Mouse (Mus musculus) lung, postnatal 14 days (tissue): Measurements from ENCODE around the gene Ifne.

Experiments
- DNase-seq: peaks from one replicate; pipeline ENCODE4 v3.0.0; 2021

Gene Ifne

DNA sequence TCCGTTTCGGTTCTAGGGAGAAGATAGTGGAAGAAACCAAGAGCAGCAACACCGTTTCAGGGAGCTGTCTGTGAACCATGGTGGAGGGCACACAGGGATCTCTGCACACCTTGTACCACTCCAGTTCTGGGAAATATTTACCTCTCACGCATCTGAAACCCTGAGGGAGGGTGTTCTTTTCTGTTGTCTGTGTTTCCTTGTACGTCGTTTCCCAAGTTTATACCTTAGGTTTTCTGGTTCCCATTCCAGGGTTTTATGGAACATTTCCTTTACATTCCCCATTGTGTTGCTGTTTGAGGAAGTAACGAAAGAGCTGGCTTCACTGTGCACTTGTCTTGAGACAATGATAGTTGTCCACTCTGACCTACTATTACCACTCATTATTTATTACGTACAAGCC lies at the start of gene Ifne:
Gene Ifne, minus strand, starts transcription at position 101 of the 400 bp plus-strand sequence.
- no peak for DNase-seq

- DNase-seq = no peak
Measured at GRCm38 (mm10) chr4:88928341-88929102, 48.5 kb upstream of the Ifne start.

GRCm38 (mm10) chr4:88927850-88928249 lies 47.8 kb upstream of the Ifne start:
- DNase-seq = no peak

GRCm38 (mm10) chr4:88926637-88927036 lies 46.6 kb upstream of the Ifne start:
- DNase-seq = peak; percentile 49

- DNase-seq = no peak
Measured at GRCm38 (mm10) chr4:88926082-88926481, 46.1 kb upstream of the Ifne start.

GRCm38 (mm10) chr4:88925456-88925855 lies 45.5 kb upstream of the Ifne start:
- no peak for DNase-seq

GRCm38 (mm10) chr4:88921280-88921679 lies 41.3 kb upstream of the Ifne start:
- DNase-seq = no peak

DNA sequence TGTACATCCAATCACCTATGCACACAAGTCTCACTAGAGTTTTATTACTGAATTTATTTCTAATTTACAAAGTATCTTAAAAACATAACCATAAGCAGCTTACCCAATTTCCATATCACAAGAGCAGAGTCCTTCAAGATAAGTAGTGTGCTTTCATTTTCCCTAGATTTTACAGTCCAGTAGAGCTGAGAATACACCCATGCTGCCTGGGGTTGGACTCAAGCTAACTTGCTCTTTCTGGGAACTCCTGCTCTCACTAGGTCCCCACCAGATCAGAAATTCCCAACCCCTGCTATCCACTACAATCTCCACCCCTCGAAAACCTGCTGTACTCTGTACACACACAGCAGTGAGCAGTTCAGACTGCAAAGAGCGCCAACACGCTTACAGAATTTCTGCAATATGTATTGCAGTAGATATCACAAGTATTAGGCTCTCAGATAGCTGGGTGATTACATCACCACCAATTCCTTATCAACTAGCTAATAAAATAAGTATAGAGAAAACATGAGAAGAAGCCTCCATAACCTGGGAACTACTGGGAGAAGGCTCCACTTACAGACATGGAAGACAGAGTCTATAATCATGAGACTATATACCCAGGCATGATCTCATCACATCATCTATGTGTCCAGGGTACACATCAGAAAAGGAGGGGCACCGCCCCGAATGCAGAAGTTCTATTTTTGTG lies 37.9 kb upstream of the Ifne start:
- DNase-seq = no peak

- DNase-seq = no peak
Measured at GRCm38 (mm10) chr4:88916306-88916705, 36.3 kb upstream of the Ifne start.

DNA sequence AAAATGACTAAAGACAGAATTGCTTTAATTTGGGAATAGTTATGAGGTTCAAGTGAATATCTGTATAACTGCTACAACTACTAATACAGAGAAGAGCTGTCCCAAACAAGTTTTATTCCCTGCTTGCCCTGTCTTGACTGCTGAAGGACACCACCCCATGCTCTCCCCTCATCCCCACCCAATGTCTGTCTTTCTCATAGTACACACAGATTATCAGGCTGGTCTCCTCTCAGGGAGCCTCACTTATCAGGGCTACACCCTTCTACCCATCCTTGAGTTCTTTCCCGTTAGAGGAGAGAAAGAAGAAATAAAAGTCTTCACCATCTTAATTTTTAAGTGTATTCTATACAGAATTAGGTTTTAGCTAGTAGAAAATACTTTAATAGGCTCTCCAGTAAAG lies 34.0 kb upstream of the Ifne start:
- DNase-seq = no peak

DNA sequence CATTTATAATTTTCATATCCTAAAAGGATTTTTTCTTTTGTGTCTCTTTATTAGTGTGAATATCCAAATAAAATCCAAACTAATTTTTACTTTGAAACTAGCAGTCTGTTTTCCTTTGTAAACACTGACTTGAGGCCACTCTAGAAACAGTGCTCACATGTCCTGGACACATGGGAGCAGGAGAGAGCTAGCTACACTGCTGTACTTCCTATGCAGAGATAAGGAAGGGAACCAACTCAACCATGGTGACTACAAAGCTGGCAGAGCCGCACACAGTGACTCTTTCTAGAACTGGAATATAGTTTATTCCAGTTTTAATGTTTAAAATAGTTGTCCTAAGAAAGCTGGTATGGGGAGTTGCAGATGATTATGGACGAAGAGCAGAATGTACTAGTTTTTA lies 32.9 kb upstream of the Ifne start:
- no peak for DNase-seq

DNA sequence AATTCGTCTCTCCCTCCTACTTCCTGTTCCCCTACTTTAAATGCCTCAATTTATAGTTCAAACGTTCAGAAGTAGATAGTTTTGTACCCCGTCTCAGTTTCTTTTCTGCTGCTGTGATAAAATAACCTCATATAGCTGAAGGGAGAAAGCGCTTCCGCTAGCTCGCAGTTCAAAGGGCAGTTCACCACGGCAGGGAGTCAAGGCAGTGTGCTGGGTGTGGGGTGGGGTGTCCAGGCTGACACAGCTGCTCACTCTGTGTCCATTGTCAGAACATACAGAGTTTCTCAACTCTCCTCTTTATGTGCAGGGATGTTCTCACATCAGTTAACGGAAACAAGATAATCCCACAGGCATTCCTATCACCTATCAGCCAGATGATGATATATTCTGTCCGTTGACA lies 32.2 kb upstream of the Ifne start:
- DNase-seq = no peak

DNA sequence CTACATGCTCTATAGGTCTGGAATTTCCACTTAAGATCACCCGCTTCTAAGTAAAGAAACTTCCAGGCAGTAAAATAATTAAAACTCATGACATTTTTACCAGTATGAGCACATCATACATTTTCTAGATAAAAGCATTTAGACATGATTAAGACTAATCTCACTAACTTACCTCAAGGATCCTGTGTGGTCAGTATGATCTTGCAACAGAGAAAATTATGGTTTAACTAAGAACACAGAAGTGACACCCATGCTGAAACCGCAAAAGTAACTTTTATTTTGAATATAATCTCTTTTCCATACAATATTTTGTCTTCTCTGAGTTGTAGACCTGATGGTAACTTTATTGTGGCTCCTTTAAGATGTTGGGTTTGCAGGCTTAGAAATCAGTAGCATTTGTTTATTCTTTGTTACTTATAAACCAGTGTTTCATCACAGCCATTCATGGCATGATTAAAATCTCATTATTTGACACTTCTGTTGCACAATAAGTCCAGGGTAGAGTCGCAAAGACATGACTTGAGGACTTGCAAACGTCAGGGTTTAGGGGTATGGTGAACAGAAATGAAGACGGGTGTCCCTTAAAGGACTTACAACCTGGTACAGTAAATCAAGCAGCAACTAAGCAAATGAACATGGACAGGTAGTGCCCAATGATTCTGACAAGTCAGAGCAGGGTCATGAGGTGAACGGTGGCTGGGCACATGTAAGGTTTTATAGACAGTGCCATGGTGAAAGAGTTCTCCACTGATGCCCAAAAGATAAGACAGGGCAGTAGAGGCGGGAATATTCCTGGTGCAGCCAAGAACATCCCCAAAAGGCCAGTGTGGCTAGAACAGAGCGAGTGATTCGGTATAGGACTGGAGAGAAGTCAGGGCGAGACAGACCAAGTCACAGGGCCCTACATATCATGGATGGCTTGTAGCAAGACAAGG lies 29.9 kb upstream of the Ifne start:
- no peak for DNase-seq

- no peak for DNase-seq
Measured at GRCm38 (mm10) chr4:88893201-88893754, 13.3 kb upstream of the Ifne start.

GRCm38 (mm10) chr4:88888236-88888635 lies 8.2 kb upstream of the Ifne start:
- no peak for DNase-seq

- DNase-seq = no peak
Measured at GRCm38 (mm10) chr4:88878772-88879171, 1.2 kb downstream of the Ifne start.

DNA sequence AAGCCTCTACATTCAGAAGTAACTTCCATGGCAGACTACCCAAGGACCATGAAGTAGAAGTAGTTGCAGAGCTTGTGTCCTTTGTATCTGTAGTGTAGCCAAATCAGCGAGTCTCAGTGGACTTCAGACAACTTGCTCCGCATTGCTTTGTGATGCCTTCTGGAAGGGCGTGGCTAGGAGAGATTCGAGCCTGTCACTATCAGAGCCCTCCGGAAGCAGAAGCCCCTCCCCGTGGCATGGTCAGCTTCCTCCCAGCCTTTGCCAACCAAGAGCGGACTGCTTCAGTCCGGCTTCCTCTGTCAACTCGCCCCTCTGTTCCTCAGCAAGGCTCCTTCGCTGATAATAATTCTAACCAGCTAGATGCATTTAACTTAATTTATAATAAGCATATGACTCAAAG lies 1.8 kb downstream of the Ifne start:
- no peak for DNase-seq

DNA sequence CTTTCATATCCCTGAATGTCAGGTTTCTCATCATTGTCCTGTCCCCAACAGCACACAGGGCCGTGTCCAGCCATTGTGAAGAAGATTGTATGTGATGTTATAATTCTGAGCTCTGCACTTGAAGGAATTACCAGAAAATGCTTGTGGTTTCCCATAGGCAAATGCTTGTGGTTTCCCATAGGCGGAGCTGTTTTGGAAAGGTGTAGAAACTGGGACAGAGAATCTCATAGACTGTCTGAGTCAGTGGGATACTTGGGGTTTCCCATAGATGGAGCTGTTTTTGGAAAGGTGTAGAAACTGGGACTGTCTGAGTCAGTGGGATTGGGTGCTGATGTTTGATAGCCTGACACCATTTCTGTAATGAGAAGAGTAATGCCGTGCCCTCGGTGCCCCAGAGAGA lies 3.5 kb downstream of the Ifne start:
- no peak for DNase-seq

DNA sequence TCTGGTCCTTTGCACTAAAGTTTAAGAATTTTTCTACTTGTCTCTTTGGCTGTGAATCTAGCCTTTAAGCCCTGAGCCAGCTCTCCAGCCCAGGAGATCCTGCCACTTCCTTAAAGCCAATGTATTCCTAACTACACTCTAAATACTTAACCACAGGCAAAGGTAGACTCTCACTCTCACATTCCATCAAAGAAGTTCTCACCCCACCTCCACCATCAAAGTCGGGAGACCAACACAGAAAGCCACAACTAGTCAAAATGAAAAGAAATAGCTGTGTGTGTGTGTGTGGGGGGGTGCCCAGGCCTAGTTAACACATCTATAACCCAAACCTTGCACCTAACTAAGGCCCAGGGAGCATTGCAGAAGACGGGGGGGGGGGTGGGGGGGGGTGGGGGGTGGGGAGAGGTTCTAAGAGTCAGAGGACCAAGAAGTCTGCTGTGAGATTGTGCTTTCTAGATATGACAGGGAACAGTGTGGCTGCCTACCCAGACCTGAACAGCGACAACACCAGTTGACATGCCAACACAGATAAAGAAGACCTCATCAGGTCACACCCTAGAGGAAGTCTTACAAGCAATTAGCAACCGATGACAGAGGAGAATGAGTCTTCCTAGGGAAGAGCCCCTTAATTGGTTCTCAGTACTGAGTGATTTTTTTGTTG lies 4.4 kb downstream of the Ifne start:
- no peak for DNase-seq

DNA sequence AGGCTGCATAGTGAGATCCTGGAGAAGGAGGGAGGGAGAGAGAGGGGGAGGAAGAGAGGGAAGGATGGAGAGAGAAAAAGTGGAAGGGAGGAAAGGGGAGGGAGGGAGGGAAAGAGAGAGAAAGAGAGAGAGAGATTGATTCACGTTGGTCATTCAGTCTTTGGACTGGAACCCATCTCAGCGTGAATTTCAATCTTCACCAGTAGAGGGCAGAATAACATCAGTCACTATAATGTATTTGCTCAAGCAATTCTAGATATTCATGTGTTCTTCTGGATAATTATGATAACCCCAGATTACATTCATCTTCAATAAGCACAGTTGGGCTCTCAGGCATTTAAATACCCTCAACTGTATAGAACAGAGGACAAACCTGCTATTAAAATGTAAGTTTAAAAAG lies 7.3 kb downstream of the Ifne start:
- peak; percentile 52 for DNase-seq

- DNase-seq = peak; percentile 27
Measured at GRCm38 (mm10) chr4:88867926-88868911, 11.8 kb downstream of the Ifne start.
